Mouse (Mus musculus) layer of hippocampus, adult 11-12 months (tissue): ENCODE measurements around the gene Smurf2.
A peak's percentile ranks its signal among the peaks of the same experiment; 100 is the strongest.

Experiments
- DNase-seq: peaks from one replicate; pipeline ENCODE4 v3.0.0; 2022; ENCODE audit warnings: low spot score

Smurf2 gene

DNA sequence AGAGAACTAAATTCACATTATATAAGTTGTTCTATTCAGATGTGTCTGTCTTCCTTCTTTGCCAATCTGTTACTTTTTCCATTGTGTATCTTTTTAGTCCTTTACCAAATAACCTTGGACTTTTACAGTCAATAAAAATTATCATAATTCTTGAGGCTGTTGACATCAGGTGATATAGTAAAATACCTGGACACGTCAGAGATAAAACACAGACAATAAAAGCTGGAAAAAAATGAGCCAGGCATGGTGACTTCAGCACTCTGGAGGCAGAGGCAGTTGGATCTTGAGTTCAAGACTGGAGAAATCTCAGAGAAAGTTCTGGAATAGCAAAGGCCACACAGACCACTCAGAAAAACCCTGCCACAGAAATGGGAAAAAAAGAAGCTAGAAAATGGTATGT, 13.3 kb downstream of the Smurf2 start:
- no peak for DNase-seq

DNA sequence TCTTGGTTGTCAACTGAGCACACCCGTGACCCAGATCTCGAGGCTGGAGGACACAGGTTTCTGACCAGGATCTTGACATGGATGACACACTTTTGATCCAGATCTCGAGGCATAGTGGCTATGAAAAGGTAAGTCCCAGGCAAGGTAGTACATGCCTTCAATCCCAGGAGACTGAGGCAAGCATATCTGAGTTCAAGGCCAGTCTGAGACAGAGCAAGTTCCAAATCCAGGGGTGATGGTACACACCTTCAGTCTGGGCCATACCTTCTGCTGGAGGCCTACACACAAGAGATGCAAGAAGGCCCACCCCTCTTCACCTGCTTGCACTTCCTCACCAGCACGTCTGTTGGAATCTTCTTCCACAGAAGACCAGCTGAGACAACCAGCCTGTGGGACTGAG, 14.8 kb downstream of the Smurf2 start:
- DNase-seq: no peak

DNA sequence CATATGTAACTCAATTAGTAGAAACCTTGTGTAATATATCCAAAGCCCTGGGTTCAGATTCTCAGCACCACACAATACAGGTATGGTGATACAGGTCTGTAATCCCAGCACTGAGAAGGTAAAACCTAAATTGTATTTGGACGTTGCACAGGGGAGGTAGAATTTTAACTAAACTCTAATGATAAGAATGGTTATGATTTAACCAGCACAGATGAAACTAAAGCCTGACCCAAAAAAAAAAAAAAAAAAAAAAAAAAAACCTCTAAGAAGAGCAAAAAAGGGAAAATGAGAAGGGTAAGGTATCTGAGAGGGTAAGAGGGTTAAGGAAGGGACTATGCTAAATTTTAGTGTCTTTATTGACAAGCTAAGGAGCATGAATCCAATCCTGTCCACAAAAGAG, 20.7 kb downstream of the Smurf2 start:
- no peak for DNase-seq

DNA sequence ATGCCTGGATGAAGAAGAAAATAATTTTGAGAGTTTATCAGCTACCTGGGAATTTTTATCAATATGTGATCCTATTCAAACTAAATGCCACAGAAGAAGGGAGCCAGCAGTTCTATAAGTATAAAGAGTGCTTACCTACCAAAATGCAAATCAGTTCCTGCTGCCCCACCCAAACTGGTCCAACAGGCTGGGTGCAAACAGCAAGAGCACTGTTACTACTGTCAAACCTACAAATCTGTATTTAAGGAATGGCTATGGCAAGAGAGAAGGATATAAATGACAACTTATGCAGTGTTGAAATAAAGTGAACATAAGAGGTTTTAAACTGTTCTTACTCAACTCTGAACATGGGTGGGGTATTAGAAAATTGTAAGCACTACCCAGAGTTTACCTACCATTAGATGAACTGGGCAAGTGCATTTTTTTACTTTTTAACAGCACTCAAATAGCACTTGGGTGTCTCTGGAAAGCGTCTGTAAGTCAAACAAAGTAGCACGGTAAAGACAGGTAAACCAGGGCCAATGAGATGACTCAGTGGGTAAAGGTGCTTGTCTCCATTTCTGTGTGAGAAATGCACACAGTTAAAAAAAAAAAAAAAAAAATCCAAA, 23.9 kb downstream of the Smurf2 start:
- DNase-seq: no peak

DNA sequence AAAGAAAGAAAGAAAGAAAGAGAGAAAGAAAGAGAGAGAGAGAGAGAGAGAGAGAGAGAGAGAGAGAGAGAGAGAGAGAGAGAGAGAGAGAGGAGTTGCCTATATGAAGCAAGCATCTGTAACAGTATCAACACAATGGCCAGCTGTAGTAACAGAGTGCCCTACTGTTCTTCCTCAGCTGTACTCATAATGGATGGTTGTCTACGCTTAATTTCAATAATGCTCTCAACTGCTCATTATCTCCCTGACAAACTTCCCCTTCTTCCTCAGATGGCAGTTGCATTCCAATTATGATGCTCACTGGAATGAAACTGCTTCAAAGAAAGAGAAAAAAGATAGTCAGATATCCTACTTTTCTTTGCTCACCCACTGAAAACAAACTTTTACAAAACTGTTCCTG, 36.9 kb downstream of the Smurf2 start:
- DNase-seq: no peak

DNA sequence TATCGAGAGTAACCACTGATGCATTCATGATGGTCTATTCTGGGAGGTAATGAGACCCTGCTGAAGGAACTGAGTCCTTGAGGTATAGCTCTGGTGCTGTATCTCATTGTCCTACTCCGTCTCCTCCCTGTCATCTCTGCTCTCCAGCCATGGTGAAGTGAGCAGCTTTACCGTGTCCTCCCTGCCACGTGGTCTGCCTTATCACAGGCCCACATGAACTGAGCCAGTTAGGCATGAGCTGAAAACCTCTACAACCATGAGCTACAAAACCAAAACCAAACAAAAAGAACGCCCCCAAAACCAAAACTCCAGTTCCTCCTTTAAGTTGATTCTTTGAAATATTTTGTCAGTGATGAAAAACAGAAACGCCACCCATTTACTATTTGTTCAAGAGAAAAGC, 47.9 kb downstream of the Smurf2 start:
- no peak for DNase-seq

DNA sequence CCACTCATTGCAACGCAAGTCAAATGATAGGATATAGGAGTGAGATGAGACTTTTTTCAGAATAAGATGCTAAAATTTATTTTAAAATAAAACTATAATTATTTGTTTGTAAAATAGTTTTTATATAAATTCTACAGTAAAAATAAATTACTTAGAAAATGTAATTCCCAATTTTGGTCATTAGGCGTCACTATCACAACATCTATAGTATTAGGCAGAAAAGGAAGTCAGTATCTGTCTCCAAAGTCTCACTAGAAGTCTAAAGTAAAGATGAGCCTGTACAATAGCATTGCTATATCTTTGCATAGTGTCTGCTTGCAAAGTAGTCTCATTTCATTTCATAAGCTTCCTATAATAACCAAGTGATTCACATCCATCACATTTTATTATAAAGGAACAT, 69.1 kb downstream of the Smurf2 start:
- DNase-seq: no peak

DNA sequence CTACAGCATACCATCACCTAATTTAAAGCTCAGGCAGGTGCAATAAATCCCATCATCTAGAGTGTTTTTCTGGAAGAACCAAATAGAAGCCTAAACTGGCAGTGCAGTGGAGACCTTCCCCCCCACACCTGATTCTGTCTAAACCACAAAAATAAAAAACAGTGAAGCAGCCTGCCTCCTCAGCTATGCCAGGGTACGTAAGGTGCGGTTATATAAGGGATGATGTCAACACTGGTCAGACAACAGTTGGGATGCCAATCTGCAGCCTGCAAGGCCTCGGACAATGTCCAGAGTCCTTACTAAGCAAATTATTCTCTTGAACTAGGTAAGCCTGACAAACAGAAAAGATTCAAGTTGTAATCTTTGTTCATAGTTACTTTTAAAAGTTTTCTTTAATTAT, 78.5 kb downstream of the Smurf2 start:
- DNase-seq: no peak

DNA sequence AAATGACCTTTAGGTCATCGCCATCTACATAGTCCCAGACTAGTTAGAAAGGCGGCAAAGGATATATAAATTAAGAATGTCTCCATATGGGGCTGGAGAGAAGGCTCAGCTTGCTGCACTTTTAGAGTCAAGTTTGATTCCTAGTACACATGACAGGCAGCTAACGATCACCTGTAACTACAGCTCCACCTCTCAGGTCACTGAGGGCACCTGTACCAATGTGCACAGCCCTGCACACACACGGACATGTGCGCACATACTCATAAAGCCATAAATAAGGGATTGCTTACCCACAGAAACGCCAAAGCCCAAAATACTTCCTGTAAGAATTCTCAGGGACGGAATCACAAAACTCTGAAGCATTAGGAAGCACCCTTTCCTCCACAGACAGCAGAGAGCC, 92.4 kb downstream of the Smurf2 start:
- no peak for DNase-seq

DNA sequence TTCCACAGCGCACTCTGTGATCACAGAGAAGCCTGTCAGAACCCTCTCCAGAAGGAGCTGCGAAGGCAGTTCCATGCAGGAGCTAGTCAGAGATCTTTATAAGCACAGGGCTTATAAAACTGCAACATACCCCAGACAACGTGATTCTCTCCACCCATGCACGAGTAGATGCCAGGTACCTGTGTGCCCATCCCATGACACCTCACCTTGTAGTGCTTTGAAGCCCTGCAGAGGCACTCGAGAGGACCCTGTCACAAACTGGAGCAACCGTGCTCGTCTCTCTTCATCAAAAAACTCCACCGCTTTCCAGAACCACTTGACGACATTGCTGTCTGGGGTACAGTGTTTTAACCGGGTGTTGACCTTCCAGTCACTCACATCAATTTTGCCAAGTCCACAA, 96.1 kb downstream of the Smurf2 start:
- DNase-seq: no peak

DNA sequence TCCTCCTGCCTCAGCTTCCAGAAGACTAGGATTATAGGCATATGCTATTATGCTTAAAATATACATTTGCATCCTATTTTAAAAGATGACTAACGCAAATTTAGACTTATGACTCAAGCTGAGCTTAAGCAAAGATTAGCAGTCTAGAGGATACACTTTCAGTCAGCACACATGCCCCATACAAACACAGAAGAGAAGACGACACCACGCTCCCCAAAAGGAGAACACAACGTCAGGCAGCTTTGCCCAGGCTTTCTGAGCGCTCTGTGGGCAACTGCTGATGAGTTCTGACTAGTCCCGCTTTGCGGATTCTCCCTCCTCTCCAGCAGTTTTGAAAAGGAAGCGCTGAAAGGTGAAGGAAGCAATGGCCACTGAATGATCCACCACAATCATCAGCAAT, 96.8 kb downstream of the Smurf2 start:
- no peak for DNase-seq

DNA sequence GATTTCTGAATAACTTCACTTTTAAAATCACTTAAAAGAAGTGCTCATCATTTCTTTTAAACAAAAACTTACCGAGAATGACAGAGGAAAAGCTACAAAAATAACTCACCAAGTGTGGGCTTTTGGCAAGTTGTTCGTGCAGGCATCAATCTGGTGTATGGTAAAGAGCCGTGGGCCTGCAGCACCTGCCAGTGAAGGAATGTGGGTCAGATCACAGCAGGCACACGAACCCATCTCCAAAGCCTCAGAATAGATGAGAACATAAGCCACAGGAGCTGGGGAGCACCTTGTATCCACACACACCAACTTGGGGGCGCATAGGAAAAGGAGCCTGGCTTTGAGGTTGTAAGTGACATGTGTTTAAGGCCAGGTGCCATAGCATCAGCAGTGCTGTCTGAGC, 97.6 kb downstream of the Smurf2 start:
- peak; percentile 53 for DNase-seq

DNA sequence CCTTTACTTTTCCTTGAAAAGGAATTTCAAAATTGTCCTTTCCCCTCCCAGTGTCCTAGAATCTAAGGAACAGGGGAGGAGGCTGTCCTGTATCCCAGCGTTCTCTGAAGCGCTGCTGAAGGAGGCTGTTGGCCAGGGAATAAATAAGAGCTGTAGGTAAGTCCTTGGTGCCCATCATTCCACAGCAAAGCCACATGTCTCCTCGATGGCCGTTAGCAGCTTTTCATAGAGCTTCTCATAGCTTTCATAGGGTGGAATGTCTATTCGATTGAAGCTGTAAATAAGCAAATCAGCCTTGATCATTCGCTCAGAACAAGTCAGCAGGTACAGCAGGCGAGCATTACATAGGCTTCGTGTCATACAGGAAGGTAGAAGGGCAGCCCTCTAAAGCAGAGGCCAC, 98.0 kb downstream of the Smurf2 start:
- no peak for DNase-seq

DNA sequence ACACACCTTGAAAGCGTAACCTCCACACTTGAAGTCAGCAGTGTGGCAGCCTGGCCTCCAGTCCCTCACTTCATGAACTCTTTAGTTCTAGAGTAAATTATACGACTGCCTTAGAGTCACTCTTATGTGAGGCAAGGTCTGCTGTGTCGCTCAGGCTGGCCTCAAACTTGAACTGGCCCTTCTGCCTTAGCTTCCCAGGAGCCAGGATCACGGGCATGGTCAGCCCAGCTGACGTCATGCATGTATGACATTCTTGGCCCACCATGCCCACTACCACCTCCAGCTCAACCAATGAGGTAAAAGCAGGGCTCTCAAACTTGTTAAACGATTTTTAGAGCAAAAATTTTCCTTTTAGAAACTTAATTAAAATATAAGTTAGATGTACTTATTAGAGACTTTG, 99.1 kb downstream of the Smurf2 start:
- DNase-seq: no peak

DNA sequence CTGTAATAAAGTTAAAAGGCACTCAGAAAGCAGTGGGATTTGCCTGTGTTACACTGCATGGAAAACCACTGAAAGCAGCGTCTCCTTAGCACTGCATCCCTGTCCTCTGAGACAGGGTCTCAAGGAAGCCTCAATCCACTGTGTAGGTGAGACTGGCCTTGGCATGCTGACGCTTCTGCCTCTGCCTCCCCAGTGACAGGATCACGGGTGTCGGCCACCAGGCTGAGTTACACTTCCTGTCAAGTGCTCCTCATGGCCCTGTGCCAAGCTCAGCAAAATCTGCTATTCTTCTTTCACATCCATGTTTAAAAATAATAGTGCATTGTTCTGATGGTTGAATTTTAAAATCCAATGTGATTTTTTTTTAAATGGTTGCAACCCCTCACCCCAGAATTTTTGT, 99.5 kb downstream of the Smurf2 start:
- DNase-seq: peak; percentile 61

DNA sequence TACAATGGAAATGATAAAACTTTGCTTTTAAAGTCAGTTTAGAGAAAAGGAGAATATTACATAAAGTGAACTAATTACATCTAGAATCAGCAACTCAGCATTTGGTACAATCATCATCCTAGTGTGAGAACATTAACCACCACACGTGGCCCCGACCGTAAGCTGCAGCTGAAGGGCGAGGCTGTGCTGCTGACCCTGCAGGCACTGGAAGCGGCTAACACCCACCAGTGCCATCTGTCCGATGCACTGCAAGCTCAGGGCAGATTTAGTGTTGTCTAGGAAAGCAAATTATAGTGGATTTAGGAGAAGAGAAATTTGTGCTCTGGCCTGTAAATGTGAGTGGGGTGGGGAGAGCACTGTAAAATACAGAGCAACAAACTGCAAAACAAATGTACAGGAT, 100.3 kb downstream of the Smurf2 start:
- no peak for DNase-seq

DNA sequence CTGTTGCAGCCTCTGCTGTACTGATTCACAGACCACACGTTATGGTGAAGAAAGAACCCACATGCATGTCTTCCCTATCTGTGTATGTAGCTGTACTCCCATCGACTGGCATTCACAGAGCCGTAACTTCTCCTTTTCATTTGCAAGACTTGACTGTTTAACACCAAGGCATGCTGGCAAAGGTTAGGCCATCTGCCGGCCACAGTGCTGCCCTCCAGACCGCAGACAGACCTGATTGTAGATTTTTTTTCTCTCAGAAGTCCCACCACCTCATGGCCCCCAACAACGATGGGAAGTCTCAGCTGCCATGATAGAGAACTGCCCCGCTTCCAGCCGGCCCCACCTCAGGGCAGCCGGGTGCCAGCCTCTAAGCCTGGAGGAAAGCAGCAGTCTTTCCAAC, 100.9 kb downstream of the Smurf2 start:
- DNase-seq: no peak

DNA sequence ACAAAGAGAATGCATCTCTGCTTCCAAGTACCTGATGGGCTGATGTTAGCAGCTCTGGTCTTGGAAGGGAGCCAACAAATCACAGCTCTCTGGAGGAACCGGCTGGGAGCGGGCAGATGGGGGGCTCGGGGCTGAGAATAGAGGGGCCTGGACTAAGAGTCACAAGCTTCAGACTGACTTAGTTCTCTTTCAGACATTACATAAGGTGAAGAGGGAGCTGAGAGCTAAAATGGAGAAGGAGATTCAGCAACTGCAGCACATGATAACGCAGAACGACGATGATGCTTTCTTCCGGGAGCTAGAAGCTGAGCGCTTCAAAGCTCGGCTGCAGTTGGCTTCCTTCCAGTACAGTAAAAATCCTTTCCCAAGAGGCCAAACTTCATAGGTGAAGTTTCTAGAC, 102.2 kb downstream of the Smurf2 start:
- DNase-seq: no peak

DNA sequence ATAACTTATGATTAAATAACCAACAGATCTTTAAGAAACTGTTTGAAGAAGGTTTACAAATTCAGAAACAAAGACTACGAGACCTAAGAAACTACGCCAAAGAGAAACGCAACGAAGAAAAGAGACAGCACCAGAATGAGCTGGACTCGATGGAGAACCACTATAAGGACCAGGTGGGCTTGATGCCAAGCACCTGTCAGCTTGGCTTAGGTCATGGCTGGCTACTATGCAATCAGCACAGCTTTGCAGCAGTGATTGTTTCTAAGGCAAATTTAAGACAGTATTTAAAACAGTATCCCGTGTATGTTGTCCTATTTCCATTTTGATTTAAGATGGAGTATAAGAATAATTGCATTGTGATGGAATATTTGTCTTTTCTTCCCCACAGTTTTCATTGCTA, 102.7 kb downstream of the Smurf2 start:
- no peak for DNase-seq

DNA sequence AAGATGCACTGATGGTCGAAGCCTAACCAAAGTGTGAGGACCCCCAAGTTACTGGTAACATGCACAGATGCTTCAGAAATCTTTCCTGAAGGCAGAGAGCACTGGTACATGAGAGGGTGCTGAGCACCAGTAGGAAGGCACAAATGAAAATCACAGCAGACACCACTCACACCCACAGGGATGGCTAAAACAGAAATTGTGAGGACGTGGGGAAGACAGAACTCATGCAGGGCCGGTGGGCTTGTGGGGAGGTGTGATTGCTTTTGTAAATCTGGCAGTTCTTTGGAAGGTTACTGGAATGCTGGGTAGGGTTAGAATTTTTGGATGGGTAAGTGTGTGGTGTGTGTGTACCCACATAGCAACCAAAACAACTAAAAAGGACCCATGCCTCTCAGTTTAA, 103.4 kb downstream of the Smurf2 start:
- no peak for DNase-seq

DNA sequence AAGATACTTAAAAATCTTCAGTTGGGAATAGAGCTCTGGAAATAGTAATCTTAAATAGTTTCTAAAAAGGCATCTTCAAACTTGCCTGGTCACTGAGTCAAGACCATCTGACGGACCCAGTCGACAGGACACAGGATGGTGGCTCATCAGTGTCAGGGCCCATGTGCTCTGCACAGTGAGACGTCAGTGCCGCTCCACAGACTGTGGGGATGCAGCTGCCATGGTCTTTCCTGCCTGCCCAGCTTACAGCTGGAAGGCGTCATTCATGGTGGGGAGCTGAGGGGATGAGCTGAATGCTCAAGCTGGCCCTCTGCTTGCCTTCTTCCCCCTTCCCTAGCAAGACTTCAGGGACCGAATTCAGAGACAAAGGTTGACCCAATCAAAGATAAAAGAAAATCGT, 104.2 kb downstream of the Smurf2 start:
- DNase-seq: no peak

DNA sequence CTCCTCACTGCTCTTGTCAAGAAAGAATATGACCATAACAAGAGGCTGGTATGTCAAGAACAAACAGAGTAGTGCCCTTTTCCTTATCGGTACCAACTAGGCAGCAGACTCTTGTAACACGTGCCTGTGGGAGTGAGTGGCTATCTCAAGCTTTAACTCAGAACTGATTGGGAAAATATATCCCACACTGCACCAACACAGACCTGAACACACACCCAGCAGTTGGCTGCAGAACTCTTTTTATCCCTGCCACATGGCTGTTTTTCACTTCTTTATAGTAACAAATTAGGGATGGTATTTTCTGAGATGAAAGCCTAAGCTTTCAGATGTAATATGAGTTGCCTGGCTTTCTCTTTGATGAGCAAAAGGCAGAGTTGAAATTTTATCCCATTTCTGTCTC, 104.8 kb downstream of the Smurf2 start:
- DNase-seq: no peak

DNA sequence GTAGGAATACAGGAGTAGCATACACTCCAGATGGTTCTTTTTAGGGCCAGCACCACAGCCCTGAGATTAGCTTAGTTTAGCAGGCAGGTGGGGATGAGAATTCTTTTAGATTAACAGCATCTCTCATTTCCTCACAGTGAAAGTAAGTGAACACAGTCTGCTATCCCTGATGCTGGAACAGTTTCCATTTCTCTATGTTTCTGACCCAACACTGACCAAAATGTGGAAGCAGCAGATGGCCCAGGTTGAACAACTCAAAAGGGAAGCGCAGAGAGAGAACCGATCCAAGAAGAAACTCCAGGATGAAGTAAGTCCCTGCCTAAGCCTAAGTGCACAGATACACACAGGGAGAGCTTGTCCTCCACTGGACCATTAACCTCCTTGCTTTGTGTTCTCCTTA, 105.2 kb downstream of the Smurf2 start:
- no peak for DNase-seq

DNA sequence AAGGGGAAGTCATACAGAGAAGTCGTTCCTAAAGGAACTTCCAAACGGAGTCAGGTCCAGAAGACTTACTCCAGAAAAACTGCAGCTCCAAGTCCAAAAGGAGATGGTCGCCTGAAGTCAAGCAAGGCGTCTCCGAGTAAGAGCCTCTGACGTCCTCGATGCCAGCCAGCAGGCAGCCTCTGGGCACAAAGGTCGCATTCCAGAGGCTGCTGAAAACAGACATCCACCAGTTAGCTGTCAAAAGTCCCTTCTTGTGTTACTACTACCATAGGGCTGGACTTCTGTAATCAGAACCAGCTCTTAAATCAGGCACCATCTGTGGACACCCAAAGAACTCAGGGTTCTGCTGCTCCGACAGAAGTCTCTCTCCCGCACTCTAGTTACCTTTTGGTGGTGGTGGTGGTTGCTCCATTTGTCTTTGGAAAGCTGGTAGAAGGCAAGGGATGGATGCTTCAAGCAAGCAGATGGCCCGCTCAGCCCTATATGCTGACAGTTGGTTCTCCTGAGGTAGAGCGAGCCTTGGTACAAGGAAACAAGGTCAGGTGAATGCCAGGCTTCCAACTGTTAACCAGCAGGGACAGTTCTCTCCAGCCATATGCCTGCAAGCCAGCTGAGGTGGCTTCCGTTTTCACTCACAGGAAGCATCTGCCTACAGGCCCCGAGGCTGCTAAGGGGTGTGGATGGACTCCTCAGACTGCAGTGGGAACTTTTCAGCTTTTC, 105.8 kb downstream of the Smurf2 start:
- DNase-seq: no peak
